Mouse (Mus musculus): ENCODE measurements around the gene Rgl1.

The Rgl1 gene

GRCm38 (mm10) chr1:152613158-152613857 is 152.8 kb downstream of the Rgl1 start:
- peak; percentile 58 to 61 for DNase-seq

- peak; percentile 80 to 92 for DNase-seq
These were observed 153.5 kb downstream of the Rgl1 start for GRCm38 (mm10) chr1:152612535-152613157.

- DNase-seq: peak; percentile 73 to 87
These were observed 156.6 kb downstream of the Rgl1 start for GRCm38 (mm10) chr1:152609547-152609946.

GRCm38 (mm10) chr1:152609006-152609405 is 157.1 kb downstream of the Rgl1 start:
- DNase-seq: peak; percentile 60 to 67

- peak; percentile 70 to 79 for DNase-seq
These were observed 158.4 kb downstream of the Rgl1 start for GRCm38 (mm10) chr1:152607765-152608164.

- peak in 1 of 2 experiments; percentile 33 for DNase-seq
These were observed 159.4 kb downstream of the Rgl1 start for GRCm38 (mm10) chr1:152606727-152607126.

- DNase-seq: peak in 1 of 2 experiments; percentile 35
These were observed 160.1 kb downstream of the Rgl1 start for GRCm38 (mm10) chr1:152605895-152606625.

GRCm38 (mm10) chr1:152604147-152604546 is 162.0 kb downstream of the Rgl1 start:
- DNase-seq: peak in 1 of 2 experiments; percentile 56

GRCm38 (mm10) chr1:152603628-152604027 is 162.5 kb downstream of the Rgl1 start:
- DNase-seq: peak in 1 of 2 experiments; percentile 51

- peak in 1 of 2 experiments; percentile 60 for DNase-seq
These were observed 165.7 kb downstream of the Rgl1 start for GRCm38 (mm10) chr1:152600494-152600893.

- peak; percentile 60 to 75 for DNase-seq
These were observed 166.8 kb downstream of the Rgl1 start for GRCm38 (mm10) chr1:152599347-152599746.

- peak; percentile 53 to 76 for DNase-seq
These were observed 171.5 kb downstream of the Rgl1 start for GRCm38 (mm10) chr1:152594690-152595089.

GRCm38 (mm10) chr1:152593831-152594549 is 172.2 kb downstream of the Rgl1 start:
- no peak for DNase-seq

- no peak for DNase-seq
These were observed 172.8 kb downstream of the Rgl1 start for GRCm38 (mm10) chr1:152593382-152593781.

GRCm38 (mm10) chr1:152592609-152593008 is 173.5 kb downstream of the Rgl1 start:
- peak in 1 of 2 experiments; percentile 65 for DNase-seq

- no peak for DNase-seq
These were observed 174.2 kb downstream of the Rgl1 start for GRCm38 (mm10) chr1:152591746-152592498.

GRCm38 (mm10) chr1:152590321-152590720 is 175.8 kb downstream of the Rgl1 start:
- DNase-seq: no peak

- peak; percentile 93 to 95 for DNase-seq
These were observed 176.7 kb downstream of the Rgl1 start for GRCm38 (mm10) chr1:152589331-152589935.

- no peak for DNase-seq
These were observed 178.7 kb downstream of the Rgl1 start for GRCm38 (mm10) chr1:152587431-152587830.

- peak in 1 of 2 experiments; percentile 57 for DNase-seq
These were observed 180.7 kb downstream of the Rgl1 start for GRCm38 (mm10) chr1:152585385-152585984.

- DNase-seq: no peak
These were observed 181.2 kb downstream of the Rgl1 start for GRCm38 (mm10) chr1:152584933-152585332.
